Mouse (Mus musculus) kidney, postnatal 0 days (tissue): ENCODE measurements around the gene Col4a1. TPM values are rescaled to one million over a fixed set of nuclear protein-coding genes. Genes with fewer than 3 reads are reported as not detected.
A peak's percentile ranks its signal among the peaks of the same experiment; 100 is the strongest.

Experiments used
- ATAC-seq: fragments of 200-750 bp; cut with Nextera tagmentation; replicated peaks from 2 replicates; pipeline ENCODE4 v1.8.0; 2017; ENCODE audit warnings: low read depth, moderate number of reproducible peaks, moderate TSS enrichment, moderate library complexity; ENCODE audit not compliant: low FRiP score
- DNase-seq: peaks from one replicate; pipeline ENCODE4 v3.0.0-alpha.2; 2016; ENCODE audit warnings: low spot score
- H3K27ac ChIP-seq: fragments of 300-500 bp; sonication (generic); 2 replicates; pipeline ENCODE4 v1.5.1; 2014; ENCODE audit warnings: mild to moderate bottlenecking
- H3K27me3 ChIP-seq: fragments of 300-500 bp; sonication (generic); 2 replicates; pipeline ENCODE4 v1.6.1; 2014; ENCODE audit warnings: low read length, mixed read lengths; ENCODE audit not compliant: insufficient read depth
- H3K36me3 ChIP-seq: fragments of 300-500 bp; sonication (generic); 2 replicates; pipeline ENCODE4 v1.6.1; 2014; ENCODE audit warnings: low read length, mixed read lengths; ENCODE audit not compliant: insufficient read depth
- H3K4me1 ChIP-seq: fragments of 300-500 bp; sonication (generic); replicated peaks from 2 replicates; pipeline ENCODE4 v1.6.1; 2014; ENCODE audit warnings: antibody characterized with exemption, low read length, mixed read lengths; ENCODE audit not compliant: insufficient read depth
- H3K4me2 ChIP-seq: fragments of 300-500 bp; sonication (generic); 2 replicates; pipeline ENCODE4 v1.6.1; 2014; ENCODE audit warnings: mild to moderate bottlenecking, low read length, moderate library complexity, mixed read lengths
- H3K4me3 ChIP-seq: fragments of 300-500 bp; sonication (generic); replicated peaks from 2 replicates; pipeline ENCODE4 v1.5.1; 2014; ENCODE audit warnings: low read depth, low read length
- H3K9ac ChIP-seq: fragments of 300-500 bp; sonication (generic); 2 replicates; pipeline ENCODE4 v1.6.1; 2014; ENCODE audit warnings: low read depth, low read length
- H3K9me3 ChIP-seq: fragments of 300-500 bp; sonication (generic); replicated peaks from 2 replicates; pipeline ENCODE4 v1.6.1; 2016; ENCODE audit warnings: low read length, inconsistent platforms, mixed read lengths
- CTCF ChIP-seq: IDR thresholded peaks from 2 replicates; pipeline ENCODE4 v1.5.1; 2016; ENCODE audit warnings: antibody characterized with exemption, low read depth, mild to moderate bottlenecking, moderate library complexity
- WGBS: fragments of 180-500 bp; shearing (Covaris S2); extraction: QIAGEN DNeasy Blood & Tissue Kit; methylation state at CpG from one replicate; pipeline ENCODE4 v1.1.7; 2014; 5-methylcytosine and 5-hydroxymethylcytosine counted together
- polyA plus RNA-seq: library from polyadenylated mRNA; unstranded; fragments of >200 nt; fragmentation: Nextera tagmentation; extraction: Ambion mirVana; gene quantifications from 2 replicates; pipeline ENCODE4 v1.2.1, GENCODE M21; 2015

Gene Col4a1
- polyA plus RNA-seq, 1 experiment from 2014 or later, result 305 TPM

GRCm38 (mm10) chr8:11334493-11334892 lies 21.9 kb upstream of the Col4a1 start:
- Histone ChIP-seq H3K4me3 (no peak overlapping the region), H3K9me3 (no peaks in the 10 kb centered on the region), H3K27me3 (no peaks in the 10 kb centered on the region), H3K4me2 (no peak overlapping the region), H3K27ac (0 out of 2 replicates have a peak overlapping the region, but pooled peaks have one; percentile 15), H3K4me1 (peaks cover 35% of the 10 kb centered on the region), H3K36me3 (no peaks in the 10 kb centered on the region), H3K9ac (no peak overlapping the region)
- DNase-seq, result no peak
- ATAC-seq, result no peak
- no peak for TF ChIP-seq CTCF
- 67% methylated on average over 3 of the region's 3 CpGs for WGBS

- DNase-seq (no peak), ATAC-seq (no peak)
- Histone ChIP-seq H3K36me3 (no peaks in the 10 kb centered on the region), H3K27me3 (no peaks in the 10 kb centered on the region), H3K4me1 (peaks cover 30% of the 10 kb centered on the region), H3K9ac (no peak overlapping the region), H3K27ac (0 out of 2 replicates have a peak overlapping the region, but pooled peaks have one; percentile 47), H3K4me2 (no peak overlapping the region), H3K4me3 (no peak overlapping the region), H3K9me3 (no peaks in the 10 kb centered on the region)
- WGBS, result 57% methylated on average over 6 of the region's 6 CpGs
- no peak for TF ChIP-seq CTCF
Measured at GRCm38 (mm10) chr8:11333746-11334145, 21.1 kb upstream of the Col4a1 start.

GRCm38 (mm10) chr8:11331561-11331960 lies 18.9 kb upstream of the Col4a1 start:
- Histone ChIP-seq H3K36me3 (peaks cover 3% of the 10 kb centered on the region; the same call in 1 of the 2 replicates), H3K4me2 (no peak overlapping the region), H3K4me3 (no peak overlapping the region), H3K27me3 (no peaks in the 10 kb centered on the region), H3K9me3 (no peaks in the 10 kb centered on the region), H3K9ac (no peak overlapping the region), H3K27ac (peak overlapping the region; percentile 48; the same call in 1 of the 2 replicates), H3K4me1 (peaks cover 45% of the 10 kb centered on the region)
- ATAC-seq (no peak), DNase-seq (no peak)
- no peak for TF ChIP-seq CTCF
- WGBS, result 52% methylated on average over 4 of the region's 4 CpGs

GRCm38 (mm10) chr8:11327722-11328417 lies 15.2 kb upstream of the Col4a1 start:
- Histone ChIP-seq H3K9me3 (no peaks in the 10 kb centered on the region), H3K4me2 (no peak overlapping the region), H3K4me3 (no peak overlapping the region), H3K9ac (no peak overlapping the region), H3K27me3 (no peaks in the 10 kb centered on the region), H3K4me1 (peaks cover 40% of the 10 kb centered on the region), H3K27ac (peak overlapping the region; percentile 79), H3K36me3 (peaks cover 3% of the 10 kb centered on the region; the same call in 1 of the 2 replicates)
- DNase-seq, result peak; percentile 80
- 25% methylated on average over 5 of the region's 5 CpGs for WGBS
- no peak for TF ChIP-seq CTCF
- peak; percentile 30; the same call in 1 of the 2 replicates for ATAC-seq

- TF ChIP-seq CTCF, result no peak
- DNase-seq, result peak; percentile 93
- Histone ChIP-seq H3K9ac (no peak overlapping the region), H3K4me1 (peaks cover 40% of the 10 kb centered on the region), H3K4me2 (no peak overlapping the region), H3K9me3 (no peaks in the 10 kb centered on the region), H3K4me3 (no peak overlapping the region), H3K27ac (peak overlapping the region; percentile 79), H3K36me3 (peaks cover 3% of the 10 kb centered on the region; the same call in 1 of the 2 replicates), H3K27me3 (no peaks in the 10 kb centered on the region)
- WGBS, result 19% methylated on average over 4 of the region's 4 CpGs
- ATAC-seq, result peak; percentile 84
Measured at GRCm38 (mm10) chr8:11327298-11327697, 14.7 kb upstream of the Col4a1 start.

- no peak for TF ChIP-seq CTCF
- DNase-seq, result no peak
- ATAC-seq, result no peak
Measured at GRCm38 (mm10) chr8:11324801-11325395, 12.3 kb upstream of the Col4a1 start.

More at GRCm38 (mm10) chr8:11324801-11325395, 12.3 kb upstream of the Col4a1 start:
- Histone ChIP-seq H3K36me3 (peaks cover 3% of the 10 kb centered on the region; the same call in 1 of the 2 replicates), H3K27ac (0 out of 2 replicates have a peak overlapping the region, but pooled peaks have one; percentile 54), H3K4me2 (no peak overlapping the region), H3K4me1 (peaks cover 45% of the 10 kb centered on the region), H3K27me3 (no peaks in the 10 kb centered on the region), H3K4me3 (no peak overlapping the region), H3K9ac (0 out of 2 replicates have a peak overlapping the region, but pooled peaks have one; percentile 28), H3K9me3 (no peaks in the 10 kb centered on the region)
- WGBS, result 59% methylated on average over 6 of the region's 6 CpGs
